Mouse (Mus musculus) olfactory bulb, adult 2 months (tissue): Measurements from ENCODE around the gene Samd4b.
"Not testable (repeated sequence)": the region's sequence is repeated elsewhere in the genome, so short reads cannot be mapped to it uniquely, and the experiment has no call there.

Source experiments
- CTCF ChIP-seq: fragments of 200-500 bp; IDR thresholded peaks from 2 replicates; pipeline ENCODE4 v1.5.1; 2012; ENCODE audit warnings: low read depth, mild to moderate bottlenecking, low read length, moderate library complexity; ENCODE audit not compliant: insufficient read depth
- POLR2A ChIP-seq: fragments of 200-500 bp; IDR thresholded peaks from 2 replicates; pipeline ENCODE4 v1.6.1; 2012; ENCODE audit warnings: mild to moderate bottlenecking, low read depth, low read length, moderate library complexity; ENCODE audit not compliant: insufficient read depth

DNA sequence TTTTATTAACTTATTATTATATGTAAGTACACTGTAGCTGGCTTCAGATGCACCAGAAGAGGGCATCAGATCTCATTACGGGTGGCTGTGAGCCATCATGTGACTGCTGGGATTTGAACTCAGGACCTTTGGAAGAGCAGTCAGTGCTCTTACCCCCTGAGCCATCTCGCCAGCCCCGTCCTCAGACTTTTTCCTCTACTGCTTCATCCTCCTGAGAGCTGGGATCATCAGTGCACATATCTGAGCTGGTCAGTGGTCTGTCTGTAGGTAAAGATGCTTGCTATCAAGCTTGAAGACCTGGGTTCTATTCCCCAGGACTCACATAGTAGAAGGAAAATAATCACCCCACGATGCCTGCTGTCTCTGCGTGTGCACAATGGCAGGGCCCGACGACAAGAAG is 210.6 kb downstream of the Samd4b start:
- not testable (repeated sequence) for TF ChIP-seq CTCF, POLR2A
